Mouse (Mus musculus): Measurements from ENCODE around the gene Tipin. TPM values are rescaled to one million over a fixed set of nuclear protein-coding genes. Genes with fewer than 3 reads are reported as not detected.
A peak's percentile ranks its signal among the peaks of the same experiment; 100 is the strongest.
"Not testable (repeated sequence)": the region's sequence is repeated elsewhere in the genome, so short reads cannot be mapped to it uniquely, and the experiment has no call there.

The Tipin gene
- polyA plus RNA-seq, 1 experiment from 2014 or later: 106 TPM

DNA sequence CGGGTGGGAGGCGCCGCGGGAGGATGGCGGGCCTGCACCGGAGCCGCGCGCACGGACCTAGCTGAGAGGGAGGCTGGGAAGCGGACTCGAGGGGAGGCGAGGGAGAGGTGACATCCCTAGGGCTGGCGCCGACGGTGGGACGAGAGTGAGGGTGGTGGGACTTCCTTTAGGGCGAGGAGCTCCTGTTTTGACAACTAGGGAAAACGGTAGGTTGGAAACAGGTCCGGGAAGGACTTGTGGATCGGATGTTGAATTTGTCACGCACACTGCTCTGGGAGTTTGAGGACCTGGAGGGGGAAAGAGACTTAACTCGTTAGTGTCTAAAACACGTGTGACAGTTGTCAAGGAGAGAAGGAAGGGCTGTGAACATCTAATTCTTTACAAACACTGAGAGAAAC, 399 bp downstream of the Tipin start:
- ATAC-seq: peak; percentile 92
- Histone ChIP-seq H3K36me3 (ENCODE audit: control insufficient read depth, insufficient read depth) (no peaks in the 10 kb centered on the region), H3K27me3 (replicated peaks; ENCODE audit: control insufficient read depth, insufficient read depth, low read length) (no peaks in the 10 kb centered on the region), H3K4me3 (replicated peaks; ENCODE audit: low read length) (peak overlapping the region; percentile 91), H3K4me2 (ENCODE audit: low read length) (peak overlapping the region; percentile 75), H3K9me3 (ENCODE audit: control insufficient read depth, low read length) (no peaks in the 10 kb centered on the region), H3K4me1 (replicated peaks; ENCODE audit: control insufficient read depth, insufficient read depth, low read length) (peaks cover 9% of the 10 kb centered on the region), H3K9ac (replicated peaks; ENCODE audit: low read depth, low read length) (peak overlapping the region; percentile 95), H3K27ac (ENCODE audit: low read length) (peak overlapping the region; percentile 91)
- under 1% methylated on average over 24 of the region's 24 CpGs for WGBS

DNA sequence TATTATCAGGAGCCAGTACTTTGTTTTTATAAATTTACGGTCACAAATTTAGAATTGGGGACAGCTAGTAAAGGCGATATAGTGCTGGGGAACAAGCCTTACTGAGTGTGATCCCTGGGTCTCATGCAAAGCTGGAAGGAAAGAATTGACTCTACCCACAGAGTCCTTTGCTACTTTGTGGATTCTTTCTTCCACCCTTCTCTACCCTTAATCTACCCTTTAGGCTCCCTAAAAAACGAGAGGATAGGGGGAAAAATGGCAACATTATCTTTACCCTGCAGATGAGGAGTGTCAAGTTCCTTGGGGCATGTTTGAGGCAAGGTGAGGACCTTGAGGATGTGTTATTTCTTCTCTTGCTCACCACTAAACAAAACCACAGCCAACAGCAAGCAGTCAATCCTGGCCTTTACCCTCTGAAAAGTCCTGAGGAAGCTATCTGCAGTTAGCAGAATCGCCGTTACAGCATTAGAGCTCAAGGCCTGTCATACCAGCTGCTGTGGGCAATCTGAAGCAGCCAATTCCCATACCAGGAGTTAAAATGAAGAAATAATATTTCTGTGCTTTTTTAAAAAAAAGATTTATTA, 1.1 kb downstream of the Tipin start:
- no peak for ATAC-seq
- Histone ChIP-seq H3K4me3 (replicated peaks; ENCODE audit: low read length) (peak overlapping the region; percentile 91), H3K4me2 (ENCODE audit: low read length) (peak overlapping the region; percentile 75), H3K9me3 (ENCODE audit: control insufficient read depth, low read length) (no peaks in the 10 kb centered on the region), H3K9ac (replicated peaks; ENCODE audit: low read depth, low read length) (peak overlapping the region; percentile 95), H3K4me1 (replicated peaks; ENCODE audit: control insufficient read depth, insufficient read depth, low read length) (peaks cover 9% of the 10 kb centered on the region), H3K27me3 (replicated peaks; ENCODE audit: control insufficient read depth, insufficient read depth, low read length) (no peaks in the 10 kb centered on the region), H3K27ac (ENCODE audit: low read length) (no peak overlapping the region), H3K36me3 (ENCODE audit: control insufficient read depth, insufficient read depth) (no peaks in the 10 kb centered on the region)
- 65% methylated on average over 5 of the region's 5 CpGs for WGBS

DNA sequence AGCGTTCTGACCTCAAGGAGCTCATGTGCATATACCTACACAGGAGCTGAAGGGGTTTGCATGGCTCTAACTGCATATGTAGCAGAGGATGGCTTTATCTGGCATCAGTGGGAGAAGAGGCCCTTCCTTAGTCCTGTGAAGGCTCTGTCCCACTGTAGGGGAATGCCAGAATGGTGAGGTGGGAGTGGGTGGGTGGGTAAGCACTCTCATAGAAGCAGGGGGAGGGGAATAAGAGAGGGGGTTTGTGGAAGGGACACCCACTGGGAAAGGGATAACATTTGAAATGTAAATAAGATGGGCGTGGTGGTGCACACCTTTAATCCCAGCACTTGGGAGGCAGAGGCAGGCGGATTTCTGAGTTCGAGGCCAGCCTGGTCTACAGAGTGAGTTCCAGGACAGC, 21.7 kb downstream of the Tipin start:
- ATAC-seq; H3K27ac ChIP-seq (ENCODE audit: low read length); H3K27me3 ChIP-seq (replicated peaks; ENCODE audit: control insufficient read depth, insufficient read depth, low read length); H3K9me3 ChIP-seq (ENCODE audit: control insufficient read depth, low read length); H3K4me1 ChIP-seq (replicated peaks; ENCODE audit: control insufficient read depth, insufficient read depth, low read length); H3K9ac ChIP-seq (replicated peaks; ENCODE audit: low read depth, low read length); H3K4me2 ChIP-seq (ENCODE audit: low read length); H3K4me3 ChIP-seq (replicated peaks; ENCODE audit: low read length): not testable (repeated sequence)
- peaks cover 23% of the 10 kb centered on the region for H3K36me3 ChIP-seq (ENCODE audit: control insufficient read depth, insufficient read depth)
- 94% methylated on average over 4 of the region's 4 CpGs for WGBS

- no peaks in the 10 kb centered on the region for H3K27me3 ChIP-seq (replicated peaks; ENCODE audit: control insufficient read depth, insufficient read depth, low read length)
- no peaks in the 10 kb centered on the region for H3K9me3 ChIP-seq (ENCODE audit: control insufficient read depth, low read length)
- H3K36me3 ChIP-seq (ENCODE audit: control insufficient read depth, insufficient read depth): peaks cover 15% of the 10 kb centered on the region; the same call in 1 of the 2 replicates
- H3K27ac ChIP-seq (ENCODE audit: low read length): no peak overlapping the region
- no peak overlapping the region for H3K9ac ChIP-seq (replicated peaks; ENCODE audit: low read depth, low read length)
- no peak overlapping the region for H3K4me3 ChIP-seq (replicated peaks; ENCODE audit: low read length)
- 87% methylated on average over 6 of the region's 6 CpGs for WGBS
- ATAC-seq: no peak
- H3K4me2 ChIP-seq (ENCODE audit: low read length): no peak overlapping the region
- no peaks in the 10 kb centered on the region for H3K4me1 ChIP-seq (replicated peaks; ENCODE audit: control insufficient read depth, insufficient read depth, low read length)
Measured at GRCm38 (mm10) chr9:64306476-64307312, 25.3 kb downstream of the Tipin start.

DNA sequence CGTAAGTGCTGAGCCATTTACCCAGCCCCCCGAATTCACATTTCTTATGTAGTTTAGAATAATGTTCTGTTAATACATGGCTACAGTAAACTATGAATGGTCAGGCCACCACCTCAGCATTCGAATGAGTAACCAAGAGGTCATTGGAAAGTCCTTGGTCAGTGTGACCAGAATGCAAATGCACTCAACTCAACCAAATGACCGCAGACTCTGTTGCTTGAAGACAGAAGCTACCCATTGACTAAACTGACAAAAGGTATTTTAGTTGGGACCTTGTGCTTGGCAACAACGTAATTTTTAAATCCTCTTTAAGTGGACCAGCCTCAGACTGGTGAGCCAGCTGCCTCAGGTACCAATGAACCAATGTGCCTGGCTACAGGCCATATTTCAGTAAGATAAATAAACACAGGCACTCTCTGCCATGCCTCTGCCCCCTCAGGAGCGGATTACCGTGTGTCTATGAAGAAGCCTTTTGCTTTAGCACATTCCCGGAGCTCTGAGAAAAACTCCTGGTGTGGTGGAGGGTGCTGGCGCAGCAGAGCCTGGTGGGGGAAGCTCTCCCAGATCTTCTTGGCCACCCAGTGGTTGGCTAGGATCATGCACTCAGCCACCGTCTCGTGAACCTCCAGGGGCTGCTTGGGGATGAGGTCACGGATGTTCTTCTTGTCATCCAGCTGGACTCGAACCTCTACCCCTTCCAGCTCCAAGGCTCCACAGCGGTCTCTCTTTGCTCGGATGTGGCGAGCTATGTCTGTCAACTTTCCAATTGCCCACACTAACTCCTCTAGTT, 29.8 kb downstream of the Tipin start:
- WGBS: 77% methylated on average over 16 of the region's 16 CpGs
- no peaks in the 10 kb centered on the region for H3K4me1 ChIP-seq (replicated peaks; ENCODE audit: control insufficient read depth, insufficient read depth, low read length)
- no peaks in the 10 kb centered on the region for H3K9me3 ChIP-seq (ENCODE audit: control insufficient read depth, low read length)
- no peak for ATAC-seq
- H3K9ac ChIP-seq (replicated peaks; ENCODE audit: low read depth, low read length): no peak overlapping the region
- H3K4me2 ChIP-seq (ENCODE audit: low read length): no peak overlapping the region
- no peaks in the 10 kb centered on the region for H3K27me3 ChIP-seq (replicated peaks; ENCODE audit: control insufficient read depth, insufficient read depth, low read length)
- peaks cover 11% of the 10 kb centered on the region for H3K36me3 ChIP-seq (ENCODE audit: control insufficient read depth, insufficient read depth)
- no peak overlapping the region for H3K27ac ChIP-seq (ENCODE audit: low read length)
- no peak overlapping the region for H3K4me3 ChIP-seq (replicated peaks; ENCODE audit: low read length)

DNA sequence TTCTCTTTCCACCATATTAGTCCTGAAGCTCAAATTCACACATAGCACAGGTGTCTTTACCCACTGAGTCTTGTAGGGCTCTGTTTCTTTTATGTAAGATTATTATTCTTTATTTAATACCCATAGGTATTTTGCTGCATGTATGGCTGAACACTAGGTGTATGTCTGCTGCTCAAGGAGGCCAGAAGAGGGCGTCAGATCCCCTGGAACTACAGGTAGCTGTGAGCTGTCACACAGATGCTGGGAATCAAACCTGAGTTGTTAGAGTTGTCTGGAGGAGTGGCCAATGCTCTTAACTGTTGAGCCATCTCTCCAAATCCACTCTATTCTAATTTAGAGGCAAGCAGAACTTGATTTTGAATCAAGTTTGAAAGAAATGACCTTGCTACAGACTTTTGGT, 30.7 kb downstream of the Tipin start:
- Histone ChIP-seq H3K27me3 (replicated peaks; ENCODE audit: control insufficient read depth, insufficient read depth, low read length) (no peaks in the 10 kb centered on the region), H3K36me3 (ENCODE audit: control insufficient read depth, insufficient read depth) (peaks cover 5% of the 10 kb centered on the region), H3K9ac (replicated peaks; ENCODE audit: low read depth, low read length) (no peak overlapping the region), H3K4me2 (ENCODE audit: low read length) (no peak overlapping the region), H3K4me3 (replicated peaks; ENCODE audit: low read length) (no peak overlapping the region), H3K4me1 (replicated peaks; ENCODE audit: control insufficient read depth, insufficient read depth, low read length) (no peaks in the 10 kb centered on the region), H3K9me3 (ENCODE audit: control insufficient read depth, low read length) (no peaks in the 10 kb centered on the region), H3K27ac (ENCODE audit: low read length) (no peak overlapping the region)
- ATAC-seq: no peak
- 31% methylated on average over 1 of the region's 1 CpGs for WGBS

DNA sequence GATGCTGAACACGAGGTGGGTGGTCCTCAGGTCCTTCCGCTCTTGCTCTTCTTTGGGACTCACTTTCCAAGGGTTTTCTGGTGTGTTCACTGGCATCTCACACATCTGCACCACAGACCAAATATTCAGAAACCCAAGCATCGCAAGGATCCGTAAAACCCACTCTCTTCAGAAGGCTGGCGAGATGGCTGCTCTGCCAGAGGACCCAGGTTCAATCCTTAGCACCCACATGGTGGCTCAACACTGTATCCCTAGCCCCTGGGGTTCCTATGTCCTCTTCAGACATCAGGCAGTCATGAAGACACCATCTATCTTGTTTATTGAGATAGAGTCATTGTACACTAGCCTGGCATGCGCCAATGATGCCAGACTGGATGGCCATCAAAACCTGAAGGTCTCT, 33.3 kb downstream of the Tipin start:
- Histone ChIP-seq H3K9ac (replicated peaks; ENCODE audit: low read depth, low read length) (no peak overlapping the region), H3K27me3 (replicated peaks; ENCODE audit: control insufficient read depth, insufficient read depth, low read length) (no peaks in the 10 kb centered on the region), H3K4me2 (ENCODE audit: low read length) (no peak overlapping the region), H3K9me3 (ENCODE audit: control insufficient read depth, low read length) (no peaks in the 10 kb centered on the region), H3K36me3 (ENCODE audit: control insufficient read depth, insufficient read depth) (peaks cover 8% of the 10 kb centered on the region), H3K27ac (ENCODE audit: low read length) (no peak overlapping the region), H3K4me3 (replicated peaks; ENCODE audit: low read length) (no peak overlapping the region), H3K4me1 (replicated peaks; ENCODE audit: control insufficient read depth, insufficient read depth, low read length) (no peaks in the 10 kb centered on the region)
- WGBS: 93% methylated on average over 6 of the region's 6 CpGs
- no peak for ATAC-seq

DNA sequence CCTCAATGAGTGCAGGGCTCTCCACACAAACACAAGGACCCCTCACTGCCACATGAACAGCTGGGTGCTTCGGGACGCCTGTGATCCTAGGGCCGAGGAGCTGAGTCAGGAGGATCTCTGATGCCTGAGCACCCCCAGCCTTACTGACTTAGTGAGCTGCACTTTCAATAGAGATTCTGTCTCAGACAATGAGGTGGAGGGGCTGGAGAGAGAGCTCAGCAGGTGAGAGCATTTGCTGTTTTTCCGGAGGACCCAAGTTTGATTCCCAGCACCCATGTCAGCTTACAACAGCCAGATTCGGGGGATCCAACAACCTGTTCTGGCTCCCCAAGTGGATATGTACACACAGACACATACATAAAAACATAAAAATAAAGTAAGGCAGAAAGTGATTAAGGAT, 35.6 kb downstream of the Tipin start:
- no peak for ATAC-seq
- 96% methylated on average over 5 of the region's 5 CpGs for WGBS
- H3K4me2 ChIP-seq (ENCODE audit: low read length): no peak overlapping the region
- no peak overlapping the region for H3K27ac ChIP-seq (ENCODE audit: low read length)
- no peaks in the 10 kb centered on the region for H3K9me3 ChIP-seq (ENCODE audit: control insufficient read depth, low read length)
- no peak overlapping the region for H3K4me3 ChIP-seq (replicated peaks; ENCODE audit: low read length)
- no peak overlapping the region for H3K9ac ChIP-seq (replicated peaks; ENCODE audit: low read depth, low read length)
- no peaks in the 10 kb centered on the region for H3K27me3 ChIP-seq (replicated peaks; ENCODE audit: control insufficient read depth, insufficient read depth, low read length)
- H3K4me1 ChIP-seq (replicated peaks; ENCODE audit: control insufficient read depth, insufficient read depth, low read length): no peaks in the 10 kb centered on the region
- peaks cover 10% of the 10 kb centered on the region for H3K36me3 ChIP-seq (ENCODE audit: control insufficient read depth, insufficient read depth)

DNA sequence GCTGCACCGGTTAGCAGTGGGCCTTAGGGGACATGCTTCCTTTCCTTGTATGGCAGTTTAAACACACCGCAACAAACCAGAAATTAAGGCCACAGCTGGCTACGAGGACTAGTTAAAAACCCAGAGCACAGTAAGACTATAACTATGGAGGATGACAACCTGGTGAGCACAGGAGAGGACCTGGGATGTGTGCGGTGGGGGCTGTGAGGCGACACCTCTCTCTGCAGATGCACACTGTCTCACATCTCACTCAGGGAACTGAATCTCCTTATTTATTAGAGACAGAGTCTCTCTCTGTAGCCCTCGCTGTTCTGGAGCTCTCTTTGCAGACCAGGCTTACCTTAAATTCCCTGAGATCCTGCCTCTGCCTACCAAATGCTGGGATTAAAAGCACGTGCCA, 42.6 kb downstream of the Tipin start:
- no peak overlapping the region for H3K9ac ChIP-seq (replicated peaks; ENCODE audit: low read depth, low read length)
- no peak overlapping the region for H3K4me2 ChIP-seq (ENCODE audit: low read length)
- H3K36me3 ChIP-seq (ENCODE audit: control insufficient read depth, insufficient read depth): peaks cover 15% of the 10 kb centered on the region
- 95% methylated on average over 7 of the region's 7 CpGs for WGBS
- no peak overlapping the region for H3K4me3 ChIP-seq (replicated peaks; ENCODE audit: low read length)
- H3K4me1 ChIP-seq (replicated peaks; ENCODE audit: control insufficient read depth, insufficient read depth, low read length): no peaks in the 10 kb centered on the region
- ATAC-seq: no peak
- H3K27ac ChIP-seq (ENCODE audit: low read length): no peak overlapping the region
- no peaks in the 10 kb centered on the region for H3K27me3 ChIP-seq (replicated peaks; ENCODE audit: control insufficient read depth, insufficient read depth, low read length)
- H3K9me3 ChIP-seq (ENCODE audit: control insufficient read depth, low read length): no peaks in the 10 kb centered on the region
